Mouse (Mus musculus): ENCODE results near the gene Fkrp.

DNA sequence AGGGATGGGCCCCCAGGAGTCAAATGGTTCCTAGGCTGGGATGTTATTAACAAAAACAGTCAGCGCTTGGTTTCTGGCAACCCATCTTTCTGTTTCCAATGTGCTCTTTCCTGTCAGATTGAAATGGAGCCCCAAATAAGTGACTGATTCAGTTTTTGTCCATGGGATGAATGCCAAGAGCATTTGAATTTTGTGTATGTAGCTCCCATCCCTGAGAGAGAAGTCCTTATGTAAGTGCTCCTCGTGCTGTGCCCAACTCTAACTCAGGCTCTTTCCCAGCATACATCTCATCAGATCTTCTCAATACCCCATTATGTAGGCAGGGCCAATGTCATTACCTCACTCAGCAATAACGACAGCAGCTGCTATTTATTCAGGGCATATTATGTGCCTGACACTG lies 1.2 kb upstream of the Fkrp start:
- TF ChIP-seq POLR2A (IDR thresholded peaks at IDR 0.05; ENCODE audit: low read depth, low read length), result no peak
- TF ChIP-seq CTCF (IDR thresholded peaks at IDR 0.05; ENCODE audit: extremely low read depth, insufficient read length, insufficient replicate concordance, low read depth, low read length), result no peak

Data from small intestine, adult 2 months (tissue).